Mouse (Mus musculus) neural tube, embryonic 13.5 days (tissue): ENCODE results near the gene Fgf12. TPM values are rescaled to one million over a fixed set of nuclear protein-coding genes. Genes with fewer than 3 reads are reported as not detected.

Source experiments
- ATAC-seq: fragments of 200-750 bp; cut with Nextera tagmentation; 2 replicates; pipeline ENCODE4 v1.8.0; 2017; ENCODE audit warnings: low read depth, mild to moderate bottlenecking, moderate TSS enrichment, moderate library complexity
- H3K27ac ChIP-seq: fragments of 300-500 bp; sonication (generic); replicated peaks from 2 replicates; pipeline ENCODE4 v1.5.1; 2015; ENCODE audit warnings: moderate library complexity, mild to moderate bottlenecking, inconsistent platforms
- H3K27me3 ChIP-seq: fragments of 300-500 bp; sonication (generic); 2 replicates; pipeline ENCODE4 v1.6.1; 2015; ENCODE audit warnings: mild to moderate bottlenecking, inconsistent platforms
- H3K36me3 ChIP-seq: fragments of 300-500 bp; sonication (generic); 2 replicates; pipeline ENCODE4 v1.6.1; 2015; ENCODE audit warnings: mild to moderate bottlenecking, inconsistent platforms
- H3K4me1 ChIP-seq: fragments of 300-500 bp; sonication (generic); replicated peaks from 2 replicates; pipeline ENCODE4 v1.6.1; 2015; ENCODE audit warnings: inconsistent platforms
- H3K4me2 ChIP-seq: fragments of 300-500 bp; sonication (generic); 2 replicates; pipeline ENCODE4 v1.6.1; 2015; ENCODE audit warnings: inconsistent platforms, mild to moderate bottlenecking, moderate library complexity
- H3K4me3 ChIP-seq: fragments of 300-500 bp; sonication (generic); 2 replicates; pipeline ENCODE4 v1.5.1; 2015; ENCODE audit warnings: mild to moderate bottlenecking, inconsistent platforms
- H3K9ac ChIP-seq: fragments of 300-500 bp; sonication (generic); 2 replicates; pipeline ENCODE4 v1.6.1; 2015; ENCODE audit warnings: moderate library complexity, mild to moderate bottlenecking, inconsistent platforms
- H3K9me3 ChIP-seq: fragments of 300-500 bp; sonication (generic); 2 replicates; pipeline ENCODE4 v1.6.1; 2016; ENCODE audit warnings: inconsistent platforms
- WGBS: fragments of 180-500 bp; shearing (Covaris S2); methylation state at CpG from one replicate; pipeline ENCODE4 v1.1.7; 2015; 5-methylcytosine and 5-hydroxymethylcytosine counted together
- polyA plus RNA-seq: library from polyadenylated mRNA; unstranded; fragments of >200 nt; fragmentation: Nextera tagmentation; extraction: Ambion mirVana; gene quantifications from 2 replicates; pipeline ENCODE4 v1.2.1, GENCODE M21; 2015

The Fgf12 gene
- polyA plus RNA-seq, 1 experiment from 2014 or later = 34.5 TPM

GRCm38 (mm10) chr16:28688861-28689385 is 63.9 kb downstream of the Fgf12 start:
- H3K36me3 ChIP-seq = no peaks in the 10 kb centered on the region
- ATAC-seq = no peak
- no peak overlapping the region for H3K9ac ChIP-seq
- H3K4me3 ChIP-seq = no peak overlapping the region
- H3K4me2 ChIP-seq = no peak overlapping the region
- H3K27me3 ChIP-seq = no peaks in the 10 kb centered on the region
- H3K27ac ChIP-seq = no peak overlapping the region
- no peaks in the 10 kb centered on the region for H3K9me3 ChIP-seq
- 86% methylated on average over 9 of the region's 9 CpGs for WGBS
- H3K4me1 ChIP-seq = peaks cover 5% of the 10 kb centered on the region

GRCm38 (mm10) chr16:28681625-28682024 is 71.2 kb downstream of the Fgf12 start:
- Histone ChIP-seq H3K27ac (no peak overlapping the region), H3K27me3 (no peaks in the 10 kb centered on the region), H3K4me3 (no peak overlapping the region), H3K4me2 (no peak overlapping the region), H3K9ac (no peak overlapping the region), H3K9me3 (no peaks in the 10 kb centered on the region), H3K4me1 (no peaks in the 10 kb centered on the region), H3K36me3 (no peaks in the 10 kb centered on the region)
- WGBS = 89% methylated on average over 3 of the region's 3 CpGs
- ATAC-seq = no peak

GRCm38 (mm10) chr16:28668815-28669347 is 84.0 kb downstream of the Fgf12 start:
- no peak overlapping the region for H3K9ac ChIP-seq
- H3K36me3 ChIP-seq = no peaks in the 10 kb centered on the region
- no peaks in the 10 kb centered on the region for H3K4me1 ChIP-seq
- no peaks in the 10 kb centered on the region for H3K27me3 ChIP-seq
- H3K27ac ChIP-seq = no peak overlapping the region
- ATAC-seq = no peak
- H3K9me3 ChIP-seq = no peaks in the 10 kb centered on the region
- WGBS = 82% methylated on average over 5 of the region's 5 CpGs
- no peak overlapping the region for H3K4me3 ChIP-seq
- no peak overlapping the region for H3K4me2 ChIP-seq

- 90% methylated on average over 10 of the region's 10 CpGs for WGBS
- Histone ChIP-seq H3K27ac (no peak overlapping the region), H3K4me1 (no peaks in the 10 kb centered on the region), H3K4me3 (no peak overlapping the region), H3K36me3 (no peaks in the 10 kb centered on the region), H3K9me3 (no peaks in the 10 kb centered on the region), H3K4me2 (no peak overlapping the region), H3K27me3 (no peaks in the 10 kb centered on the region), H3K9ac (no peak overlapping the region)
- no peak for ATAC-seq
Observed at GRCm38 (mm10) chr16:28652640-28653039, 100.2 kb downstream of the Fgf12 start.

GRCm38 (mm10) chr16:28650589-28650988 is 102.3 kb downstream of the Fgf12 start:
- no peaks in the 10 kb centered on the region for H3K9me3 ChIP-seq
- no peaks in the 10 kb centered on the region for H3K4me1 ChIP-seq
- no peak overlapping the region for H3K4me3 ChIP-seq
- no peaks in the 10 kb centered on the region for H3K27me3 ChIP-seq
- no peak overlapping the region for H3K9ac ChIP-seq
- ATAC-seq = no peak
- 72% methylated on average over 3 of the region's 3 CpGs for WGBS
- H3K36me3 ChIP-seq = no peaks in the 10 kb centered on the region
- no peak overlapping the region for H3K27ac ChIP-seq
- no peak overlapping the region for H3K4me2 ChIP-seq

GRCm38 (mm10) chr16:28645030-28645429 is 107.8 kb downstream of the Fgf12 start:
- Histone ChIP-seq H3K4me1 (no peaks in the 10 kb centered on the region), H3K9ac (no peak overlapping the region), H3K36me3 (no peaks in the 10 kb centered on the region), H3K9me3 (no peaks in the 10 kb centered on the region), H3K27me3 (no peaks in the 10 kb centered on the region), H3K4me3 (no peak overlapping the region), H3K27ac (no peak overlapping the region), H3K4me2 (no peak overlapping the region)
- ATAC-seq = no peak
- 98% methylated on average over 3 of the region's 3 CpGs for WGBS

- Histone ChIP-seq H3K27me3 (no peaks in the 10 kb centered on the region), H3K36me3 (no peaks in the 10 kb centered on the region), H3K27ac (no peak overlapping the region), H3K4me2 (no peak overlapping the region), H3K4me3 (no peak overlapping the region), H3K9ac (no peak overlapping the region), H3K9me3 (no peaks in the 10 kb centered on the region), H3K4me1 (no peaks in the 10 kb centered on the region)
- WGBS = 82% methylated on average over 5 of the region's 5 CpGs
- no peak for ATAC-seq
Observed at GRCm38 (mm10) chr16:28631721-28632120, 121.1 kb downstream of the Fgf12 start.

GRCm38 (mm10) chr16:28630771-28631484 is 121.9 kb downstream of the Fgf12 start:
- Histone ChIP-seq H3K27me3 (no peaks in the 10 kb centered on the region), H3K9me3 (no peaks in the 10 kb centered on the region), H3K9ac (no peak overlapping the region), H3K4me1 (no peaks in the 10 kb centered on the region), H3K36me3 (no peaks in the 10 kb centered on the region), H3K4me2 (no peak overlapping the region), H3K27ac (no peak overlapping the region), H3K4me3 (no peak overlapping the region)
- ATAC-seq = no peak
- WGBS = 66% methylated on average over 11 of the region's 11 CpGs

GRCm38 (mm10) chr16:28626259-28626658 is 126.6 kb downstream of the Fgf12 start:
- H3K9ac ChIP-seq = no peak overlapping the region
- H3K4me3 ChIP-seq = no peak overlapping the region
- no peaks in the 10 kb centered on the region for H3K27me3 ChIP-seq
- no peaks in the 10 kb centered on the region for H3K4me1 ChIP-seq
- no peak overlapping the region for H3K27ac ChIP-seq
- H3K36me3 ChIP-seq = no peaks in the 10 kb centered on the region; the same call in 1 of the 2 replicates
- no peak for ATAC-seq
- peaks cover 7% of the 10 kb centered on the region; the same call in 1 of the 2 replicates for H3K9me3 ChIP-seq
- 90% methylated on average over 6 of the region's 6 CpGs for WGBS
- H3K4me2 ChIP-seq = no peak overlapping the region

GRCm38 (mm10) chr16:28625689-28626088 is 127.2 kb downstream of the Fgf12 start:
- H3K27me3 ChIP-seq = no peaks in the 10 kb centered on the region
- H3K4me1 ChIP-seq = no peaks in the 10 kb centered on the region
- WGBS = 71% methylated on average over 5 of the region's 5 CpGs
- H3K4me3 ChIP-seq = no peak overlapping the region
- ATAC-seq = no peak
- no peaks in the 10 kb centered on the region; the same call in 1 of the 2 replicates for H3K36me3 ChIP-seq
- no peak overlapping the region for H3K9ac ChIP-seq
- no peak overlapping the region for H3K27ac ChIP-seq
- H3K4me2 ChIP-seq = no peak overlapping the region
- peaks cover 7% of the 10 kb centered on the region; the same call in 1 of the 2 replicates for H3K9me3 ChIP-seq

- ATAC-seq = no peak
- peaks cover 9% of the 10 kb centered on the region for H3K4me1 ChIP-seq
- no peaks in the 10 kb centered on the region for H3K36me3 ChIP-seq
- no peak overlapping the region for H3K27ac ChIP-seq
- H3K27me3 ChIP-seq = no peaks in the 10 kb centered on the region
- H3K9ac ChIP-seq = no peak overlapping the region
- H3K4me2 ChIP-seq = no peak overlapping the region
- WGBS = 92% methylated on average over 3 of the region's 3 CpGs
- H3K9me3 ChIP-seq = no peaks in the 10 kb centered on the region
- H3K4me3 ChIP-seq = no peak overlapping the region
Observed at GRCm38 (mm10) chr16:28614412-28614811, 138.5 kb downstream of the Fgf12 start.

GRCm38 (mm10) chr16:28610940-28611339 is 141.9 kb downstream of the Fgf12 start:
- H3K9ac ChIP-seq = no peak overlapping the region
- no peaks in the 10 kb centered on the region for H3K9me3 ChIP-seq
- no peak overlapping the region for H3K27ac ChIP-seq
- no peak overlapping the region for H3K4me2 ChIP-seq
- H3K4me3 ChIP-seq = no peak overlapping the region
- 17% methylated on average over 3 of the region's 3 CpGs for WGBS
- no peaks in the 10 kb centered on the region for H3K36me3 ChIP-seq
- ATAC-seq = no peak
- peaks cover 9% of the 10 kb centered on the region for H3K4me1 ChIP-seq
- no peaks in the 10 kb centered on the region for H3K27me3 ChIP-seq
